Mouse (Mus musculus): ENCODE data around the gene Aim2. TPM values are rescaled to one million over a fixed set of nuclear protein-coding genes. Genes with fewer than 3 reads are reported as not detected.
A peak's percentile ranks its signal among the peaks of the same experiment; 100 is the strongest.

Gene Aim2
- total RNA-seq, 2 experiments from 2014 or later: 8.3 to 11.1 TPM

DNA sequence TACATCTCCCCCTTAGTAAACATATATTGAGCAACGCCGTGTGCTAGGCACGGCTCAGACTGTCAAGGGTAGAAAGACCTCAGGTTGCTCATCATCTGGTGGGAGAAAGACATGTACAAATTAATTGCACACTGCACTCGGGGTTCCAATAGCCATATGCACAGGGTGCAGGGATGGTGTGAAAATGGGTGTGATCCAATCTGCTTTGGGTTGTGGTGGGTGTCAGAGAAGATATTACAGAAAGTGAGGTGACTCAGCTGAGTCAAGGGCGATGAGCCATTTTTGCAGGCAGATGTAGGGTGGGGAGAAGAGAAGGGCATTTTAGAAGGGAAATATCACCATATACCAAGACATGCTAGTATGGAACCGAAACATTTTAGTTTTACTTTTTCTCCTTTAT lies 30.8 kb downstream of the Aim2 start:
- intact Hi-C loops (cut with DNase I): no loop called here
- no peak for DNase-seq

DNA sequence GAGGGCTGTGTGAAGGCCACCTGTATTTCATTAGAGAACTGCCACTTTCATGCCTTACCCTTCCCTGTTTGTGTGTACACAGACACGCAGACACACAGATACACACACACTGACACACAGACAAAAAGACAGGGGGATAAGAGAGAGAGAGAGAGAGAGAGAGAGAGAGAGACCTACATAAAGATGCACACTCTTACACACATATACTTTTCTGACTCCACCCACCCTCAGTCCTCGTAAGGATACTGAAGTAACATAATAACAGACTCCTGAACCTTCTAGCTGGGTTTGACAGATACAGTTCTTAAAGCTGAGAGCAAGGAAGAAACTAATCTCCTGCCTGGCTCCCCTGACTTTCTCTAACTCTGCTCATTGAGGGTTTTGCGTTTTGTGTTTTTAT lies 38.8 kb downstream of the Aim2 start:
- no peak for DNase-seq
- intact Hi-C loops (cut with DNase I): no loop called here

DNA sequence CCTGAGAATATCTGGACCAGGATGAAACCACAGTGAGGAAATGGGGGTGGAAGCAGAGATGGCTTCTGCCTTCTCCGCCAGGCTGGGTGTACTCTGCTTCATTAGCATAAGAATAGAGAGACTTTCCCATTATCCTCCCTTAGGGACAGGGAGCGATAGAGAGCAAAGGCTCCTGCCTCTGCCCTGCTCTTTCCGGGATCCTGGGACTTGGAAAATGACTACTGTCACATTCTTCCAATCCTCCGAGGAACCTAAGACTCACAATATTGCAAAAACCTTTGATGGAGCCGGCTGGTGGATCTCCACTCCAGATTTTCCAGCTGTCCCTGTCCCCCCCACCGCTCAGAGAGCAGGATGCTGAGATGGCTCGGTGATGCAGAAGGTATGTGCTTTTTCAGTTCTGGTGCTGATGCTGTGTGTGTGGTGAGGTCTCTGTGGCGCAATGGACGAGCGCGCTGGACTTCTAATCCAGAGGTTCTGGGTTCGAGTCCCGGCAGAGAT lies 39.3 kb downstream of the Aim2 start:
- intact Hi-C loops (cut with DNase I): loop anchor here (10.0 kb wide), 2 partner anchors 55 to 905 kb away; partner anchors contain the start of genes Ackr1 and Igsf9

DNA sequence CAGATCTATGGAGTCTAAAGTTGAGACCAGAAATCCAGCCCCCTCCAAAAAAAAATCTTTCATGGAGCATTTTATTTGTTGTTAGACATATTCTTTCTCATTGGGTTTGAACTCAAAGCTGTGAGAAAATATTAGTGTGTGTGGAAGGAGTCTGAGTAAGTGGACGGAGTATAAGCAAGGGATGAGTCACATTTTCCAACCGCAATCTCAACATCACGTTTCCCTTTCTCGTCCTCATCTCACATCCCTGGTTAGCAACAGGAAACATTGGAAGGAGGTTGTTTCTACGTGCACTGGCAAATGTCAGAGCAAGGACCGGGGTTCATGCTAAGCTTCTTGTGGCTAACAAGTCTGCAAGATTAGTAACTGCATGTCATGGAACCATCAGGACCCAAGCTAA lies 41.1 kb downstream of the Aim2 start:
- intact Hi-C loops (cut with DNase I): loop anchor here (10.0 kb wide), 2 partner anchors 57 to 907 kb away; partner anchors contain the start of genes Ackr1 and Igsf9
- no peak for DNase-seq

More for the DNA sequence above, 39.3 kb downstream of the Aim2 start:
- peak; percentile 87 for DNase-seq

DNA sequence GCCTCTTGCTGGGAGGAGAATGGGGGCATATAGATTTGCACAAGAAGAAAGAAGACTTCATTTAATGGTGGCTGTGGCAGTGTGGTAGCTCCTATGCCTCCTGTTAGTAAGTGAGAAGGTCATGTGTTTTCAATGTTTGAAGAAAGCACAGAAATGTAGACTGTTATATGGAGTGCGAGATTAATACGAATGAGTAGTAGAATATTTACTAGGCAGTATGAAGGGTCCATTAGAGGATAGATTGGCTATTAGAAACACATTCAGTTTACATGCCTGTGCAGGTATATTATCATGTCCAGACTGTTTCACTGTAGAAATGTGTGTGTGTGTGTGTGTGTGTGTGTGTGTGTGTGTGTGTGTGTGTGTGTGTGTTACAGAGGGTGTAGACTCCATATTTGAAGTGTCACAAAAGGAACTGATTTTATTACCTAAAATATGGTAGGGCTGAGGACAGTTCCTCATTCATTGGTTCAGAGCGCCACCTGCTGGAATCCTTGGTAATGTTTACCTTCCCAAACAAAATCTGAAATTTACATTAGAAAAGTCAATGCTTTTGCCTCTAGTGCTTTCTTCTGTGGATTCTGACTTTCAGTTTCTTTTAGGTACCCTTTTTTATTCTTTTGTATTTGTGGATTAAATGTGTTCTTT lies 47.8 kb downstream of the Aim2 start:
- intact Hi-C loops (cut with DNase I): loop anchor here (5.0 to 10.0 kb wide), 3 partner anchors 64 to 991 kb away; partner anchors contain the start of genes Ackr1 and Igsf9
- peak; percentile 76 for DNase-seq

- intact Hi-C loops (cut with DNase I): no loop called here
- DNase-seq: no peak
These were observed 54.1 kb downstream of the Aim2 start for GRCm38 (mm10) chr1:173404696-173405309.

GRCm38 (mm10) chr1:173409066-173409465 lies 58.4 kb downstream of the Aim2 start:
- DNase-seq: no peak
- intact Hi-C loops (cut with DNase I): no loop called here

DNA sequence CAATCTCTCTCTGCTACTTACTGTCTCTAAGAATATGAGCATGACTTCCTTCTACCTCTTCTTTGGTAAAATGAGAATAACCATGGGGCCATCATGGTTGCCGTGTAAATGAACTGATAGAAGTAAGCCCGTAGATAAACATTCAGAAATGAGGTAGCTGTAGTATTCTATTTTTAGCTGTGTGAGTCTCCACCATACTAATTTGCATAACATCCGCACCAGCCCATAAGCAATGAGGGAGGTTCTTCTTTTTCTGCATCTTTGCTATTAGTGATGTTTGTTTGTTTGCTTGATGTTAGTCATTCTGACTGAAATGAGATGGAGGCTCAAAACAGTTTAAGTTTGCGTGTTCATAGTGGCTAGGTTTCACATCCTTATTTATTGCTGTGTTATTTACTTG lies 61.2 kb downstream of the Aim2 start:
- intact Hi-C loops (cut with DNase I): no loop called here
- DNase-seq: no peak

- no peak for DNase-seq
- intact Hi-C loops (cut with DNase I): no loop called here
These were observed 64.0 kb downstream of the Aim2 start for GRCm38 (mm10) chr1:173414631-173415030.

GRCm38 (mm10) chr1:173418516-173418915 lies 67.8 kb downstream of the Aim2 start:
- intact Hi-C loops (cut with DNase I): no loop called here
- no peak for DNase-seq

DNA sequence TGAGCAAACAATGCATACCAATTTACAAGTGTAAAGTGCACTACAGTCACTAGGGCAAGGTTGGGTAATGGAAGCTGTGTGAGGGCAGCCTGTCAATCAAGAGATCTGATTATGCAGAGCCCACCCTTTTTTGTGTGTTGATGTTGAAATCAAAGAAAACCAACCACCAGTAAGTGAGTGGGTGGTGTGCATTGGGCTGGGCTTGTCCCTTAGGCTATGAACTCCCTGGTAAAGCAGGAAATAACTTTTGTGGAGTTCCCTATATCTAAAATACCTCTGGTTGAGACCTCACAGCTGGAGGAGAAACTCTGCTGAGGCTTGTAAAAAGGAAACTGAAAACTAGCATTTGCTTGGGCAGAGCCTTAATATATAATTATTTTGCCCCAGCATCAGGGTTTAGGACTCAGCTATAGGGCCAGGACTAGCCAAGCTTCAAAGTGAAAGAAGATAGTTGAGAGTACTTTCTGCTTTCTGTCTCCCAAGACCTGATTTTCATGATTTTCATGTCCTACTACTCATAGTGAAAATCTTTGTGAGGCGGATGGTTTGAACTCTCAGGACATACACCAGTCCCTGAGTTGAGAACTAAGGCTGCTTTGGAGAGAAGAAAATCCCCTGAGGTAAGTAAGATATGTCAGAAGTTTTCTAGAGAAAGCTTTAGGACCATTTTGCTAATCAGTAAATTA lies 68.4 kb downstream of the Aim2 start:
- intact Hi-C loops (cut with DNase I): no loop called here
- no peak for DNase-seq

GRCm38 (mm10) chr1:173420374-173420773 lies 69.7 kb downstream of the Aim2 start:
- no peak for DNase-seq
- intact Hi-C loops (cut with DNase I): no loop called here

DNA sequence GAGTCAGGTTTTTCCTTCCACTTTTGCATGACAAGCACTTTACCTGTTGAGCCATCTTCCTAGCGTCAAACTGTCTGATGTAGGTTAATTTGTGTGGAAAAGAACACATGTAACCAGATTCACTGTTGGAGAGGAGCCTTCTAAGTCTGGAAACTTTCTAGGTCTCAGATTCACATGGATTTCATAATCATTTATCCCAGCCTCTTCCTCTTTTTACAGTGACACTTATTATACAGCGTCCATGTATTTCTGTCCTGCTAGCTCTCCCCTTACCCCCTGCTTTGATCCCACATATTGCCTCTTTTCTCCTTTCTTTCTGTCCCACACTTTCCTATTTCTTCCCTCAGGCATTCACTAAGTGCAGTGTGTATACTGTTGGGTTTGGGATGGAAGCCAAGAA lies 75.7 kb downstream of the Aim2 start:
- no peak for DNase-seq
- intact Hi-C loops (cut with DNase I): no loop called here

DNA sequence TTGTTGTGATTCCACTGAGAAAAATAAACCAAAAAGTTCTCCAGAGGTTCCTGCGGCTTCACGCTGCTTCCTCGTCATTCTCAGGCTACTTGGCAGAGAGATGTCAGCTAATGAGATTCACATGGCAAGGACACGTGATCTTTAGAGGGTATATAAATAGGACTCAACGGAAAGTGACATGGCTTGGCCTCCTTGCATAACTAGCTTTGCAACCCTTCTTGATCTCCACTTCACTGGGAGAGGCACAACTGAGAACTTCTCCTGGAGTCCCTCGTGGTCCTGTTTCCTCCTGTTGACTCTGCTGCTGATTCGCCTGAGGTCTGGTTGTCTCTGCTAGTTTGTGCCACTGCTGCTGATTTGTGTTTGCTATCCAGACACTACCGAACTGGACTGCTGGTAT lies 76.7 kb downstream of the Aim2 start:
- intact Hi-C loops (cut with DNase I): no loop called here
- DNase-seq: no peak

DNA sequence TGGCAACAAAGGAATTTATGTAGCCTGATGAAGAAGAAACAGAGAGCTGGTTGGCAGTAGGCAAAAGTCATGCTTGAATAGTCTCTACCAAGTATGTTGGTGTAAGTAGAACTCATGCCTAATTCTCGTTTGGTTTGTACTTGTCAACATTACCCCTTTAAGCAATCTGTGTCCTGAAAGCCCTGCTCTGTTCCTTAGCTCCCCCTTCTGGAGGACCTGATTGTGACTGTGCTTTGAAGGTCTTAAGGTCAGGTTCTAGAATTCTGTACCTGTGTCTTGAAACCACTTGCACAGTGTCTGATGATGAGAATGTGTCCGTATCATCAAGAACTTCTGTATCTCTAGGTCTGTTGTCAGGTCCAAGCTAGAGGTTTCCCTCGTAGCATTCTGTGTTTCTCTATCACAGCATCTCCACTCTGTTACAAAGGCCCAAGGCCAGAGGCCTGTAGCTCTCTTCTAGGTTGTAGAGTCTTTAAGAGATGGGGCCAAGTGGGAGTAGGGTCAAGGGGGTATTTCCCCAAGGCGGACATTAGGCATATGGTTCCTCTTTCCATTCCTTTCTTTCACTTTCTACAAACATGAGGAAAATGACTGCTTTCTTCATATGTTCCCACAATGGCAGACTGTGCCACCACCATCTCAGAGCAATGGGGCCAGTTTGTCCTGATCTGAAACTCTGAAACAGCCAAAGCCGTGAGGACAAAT lies 79.5 kb downstream of the Aim2 start:
- no peak for DNase-seq
- intact Hi-C loops (cut with DNase I): no loop called here

DNA sequence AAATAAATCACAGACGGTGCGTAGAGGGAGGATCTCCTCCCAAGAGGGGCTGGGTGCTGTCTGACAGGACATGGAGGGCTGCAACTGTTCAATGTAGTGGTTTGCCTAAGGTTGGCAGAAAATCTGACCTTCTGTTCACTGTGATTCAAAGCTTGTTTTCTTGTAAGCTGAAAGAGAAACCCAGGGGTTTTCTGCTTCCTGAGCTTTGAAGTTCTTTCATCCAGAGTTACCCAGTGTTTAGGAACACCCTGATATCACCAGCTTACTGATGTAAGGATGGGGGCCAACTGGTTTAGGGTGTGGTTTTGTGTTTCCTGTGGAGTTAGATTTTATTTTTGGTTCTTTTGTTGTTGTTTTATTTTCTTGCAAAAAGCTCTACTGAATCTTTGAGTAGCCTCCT lies 81.7 kb downstream of the Aim2 start:
- intact Hi-C loops (cut with DNase I): no loop called here

DNA sequence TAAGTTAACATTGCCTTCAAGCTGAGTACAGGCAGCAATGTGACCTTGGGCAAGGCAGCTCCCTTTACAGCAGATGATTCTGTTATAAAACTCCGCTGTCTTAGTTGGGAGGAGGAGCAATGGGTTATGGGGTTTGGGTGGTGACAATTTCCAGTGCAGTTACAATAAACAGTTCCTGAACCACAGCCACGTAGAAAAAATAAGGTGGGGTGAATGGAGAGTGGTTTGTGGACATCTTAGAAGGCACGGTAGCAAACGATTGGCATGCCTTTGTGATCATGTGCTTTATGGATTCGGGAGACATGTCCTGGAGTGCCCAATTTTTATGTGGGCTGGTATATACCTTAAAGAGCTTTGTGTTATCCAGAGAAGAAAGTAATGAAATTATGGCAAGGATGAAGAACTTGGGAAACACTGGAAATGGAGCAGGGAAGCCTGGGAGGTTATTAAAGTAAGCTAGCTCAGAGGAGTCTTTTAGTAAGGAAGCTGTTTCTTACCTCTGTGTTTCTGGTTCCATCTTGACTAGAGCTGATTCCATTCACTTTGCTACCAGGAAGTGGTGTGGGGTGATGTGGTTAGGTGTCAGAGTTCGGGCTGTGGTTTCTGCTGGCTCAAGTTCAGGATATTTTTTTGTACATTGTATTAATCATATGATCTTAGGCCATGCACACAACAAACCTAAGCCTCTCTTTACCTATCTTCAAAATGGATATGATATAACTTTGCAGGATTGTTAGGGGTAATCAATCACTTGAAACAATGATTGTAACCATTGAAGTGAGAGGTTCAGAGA lies 86.7 kb downstream of the Aim2 start:
- intact Hi-C loops (cut with DNase I): no loop called here

More for the DNA sequence above, 81.7 kb downstream of the Aim2 start:
- no peak for DNase-seq

DNA sequence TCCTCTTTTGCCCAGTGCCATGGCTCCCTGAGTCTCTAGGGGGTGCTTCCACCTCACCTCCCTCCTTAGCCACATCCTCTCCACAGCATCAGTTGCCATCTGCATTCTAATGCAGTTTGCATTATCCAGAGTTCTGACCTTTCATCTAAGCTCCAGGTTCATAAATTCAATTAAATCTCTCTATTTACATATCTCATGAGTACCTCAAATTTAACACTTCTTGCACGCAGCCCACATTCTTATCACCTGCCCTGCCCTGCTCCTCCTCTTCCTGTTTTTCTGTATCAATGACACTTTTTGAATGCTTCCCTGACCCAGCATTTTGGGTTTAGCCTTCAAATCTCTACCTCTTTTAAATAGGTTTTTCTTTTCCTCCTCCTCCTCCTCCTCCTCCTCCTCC lies 90.0 kb downstream of the Aim2 start:
- DNase-seq: no peak
- intact Hi-C loops (cut with DNase I): no loop called here

More for the DNA sequence above, 86.7 kb downstream of the Aim2 start:
- DNase-seq: no peak

GRCm38 (mm10) chr1:173441210-173441609 lies 90.5 kb downstream of the Aim2 start:
- DNase-seq: no peak
- intact Hi-C loops (cut with DNase I): no loop called here

DNA sequence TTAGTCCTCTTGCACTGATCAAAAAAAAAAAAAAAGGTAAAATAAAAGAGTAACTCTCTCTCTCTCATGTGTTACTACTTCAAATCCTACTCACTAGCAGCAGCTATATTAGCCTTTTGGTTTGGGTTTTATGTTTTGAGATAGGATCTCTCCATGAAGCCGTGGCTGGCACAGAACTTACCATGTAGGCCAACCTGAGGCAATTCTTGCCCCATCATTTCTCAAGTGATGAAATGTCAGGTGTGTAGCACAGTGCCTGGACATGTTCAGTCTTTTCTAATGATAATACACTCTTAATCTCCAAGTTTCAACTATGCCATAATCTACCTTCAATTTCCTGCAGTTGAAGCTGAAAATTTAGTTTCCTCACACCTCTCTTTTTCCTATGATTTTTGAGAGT lies 92.4 kb downstream of the Aim2 start:
- intact Hi-C loops (cut with DNase I): no loop called here
- no peak for DNase-seq
